Mouse (Mus musculus) neural tube, embryonic 13.5 days (tissue): ENCODE data around the gene Hps5. TPM values are rescaled to one million over a fixed set of nuclear protein-coding genes. Genes with fewer than 3 reads are reported as not detected.

ENCODE experiments used
- ATAC-seq: fragments of 200-750 bp; cut with Nextera tagmentation; 2 replicates; pipeline ENCODE4 v1.8.0; 2017; ENCODE audit warnings: low read depth, mild to moderate bottlenecking, moderate TSS enrichment, moderate library complexity
- H3K27ac ChIP-seq: fragments of 300-500 bp; sonication (generic); replicated peaks from 2 replicates; pipeline ENCODE4 v1.5.1; 2015; ENCODE audit warnings: moderate library complexity, mild to moderate bottlenecking, inconsistent platforms
- H3K27me3 ChIP-seq: fragments of 300-500 bp; sonication (generic); 2 replicates; pipeline ENCODE4 v1.6.1; 2015; ENCODE audit warnings: mild to moderate bottlenecking, inconsistent platforms
- H3K36me3 ChIP-seq: fragments of 300-500 bp; sonication (generic); 2 replicates; pipeline ENCODE4 v1.6.1; 2015; ENCODE audit warnings: mild to moderate bottlenecking, inconsistent platforms
- H3K4me1 ChIP-seq: fragments of 300-500 bp; sonication (generic); replicated peaks from 2 replicates; pipeline ENCODE4 v1.6.1; 2015; ENCODE audit warnings: inconsistent platforms
- H3K4me2 ChIP-seq: fragments of 300-500 bp; sonication (generic); 2 replicates; pipeline ENCODE4 v1.6.1; 2015; ENCODE audit warnings: inconsistent platforms, mild to moderate bottlenecking, moderate library complexity
- H3K4me3 ChIP-seq: fragments of 300-500 bp; sonication (generic); 2 replicates; pipeline ENCODE4 v1.5.1; 2015; ENCODE audit warnings: mild to moderate bottlenecking, inconsistent platforms
- H3K9ac ChIP-seq: fragments of 300-500 bp; sonication (generic); 2 replicates; pipeline ENCODE4 v1.6.1; 2015; ENCODE audit warnings: moderate library complexity, mild to moderate bottlenecking, inconsistent platforms
- H3K9me3 ChIP-seq: fragments of 300-500 bp; sonication (generic); 2 replicates; pipeline ENCODE4 v1.6.1; 2016; ENCODE audit warnings: inconsistent platforms
- WGBS: fragments of 180-500 bp; shearing (Covaris S2); methylation state at CpG from one replicate; pipeline ENCODE4 v1.1.7; 2015; 5-methylcytosine and 5-hydroxymethylcytosine counted together
- polyA plus RNA-seq: library from polyadenylated mRNA; unstranded; fragments of >200 nt; fragmentation: Nextera tagmentation; extraction: Ambion mirVana; gene quantifications from 2 replicates; pipeline ENCODE4 v1.2.1, GENCODE M21; 2015

The Hps5 gene
- polyA plus RNA-seq, 1 experiment from 2014 or later, result 16.4 TPM

- 83% methylated on average over 9 of the region's 9 CpGs for WGBS
- Histone ChIP-seq H3K36me3 (no peaks in the 10 kb centered on the region), H3K4me3 (no peak overlapping the region), H3K9ac (no peak overlapping the region), H3K27me3 (peaks cover 14% of the 10 kb centered on the region), H3K4me2 (no peak overlapping the region), H3K9me3 (no peaks in the 10 kb centered on the region), H3K27ac (no peak overlapping the region), H3K4me1 (no peaks in the 10 kb centered on the region)
- ATAC-seq, result no peak
Observed at GRCm38 (mm10) chr7:46720460-46720859, 75.4 kb downstream of the Hps5 start.

DNA sequence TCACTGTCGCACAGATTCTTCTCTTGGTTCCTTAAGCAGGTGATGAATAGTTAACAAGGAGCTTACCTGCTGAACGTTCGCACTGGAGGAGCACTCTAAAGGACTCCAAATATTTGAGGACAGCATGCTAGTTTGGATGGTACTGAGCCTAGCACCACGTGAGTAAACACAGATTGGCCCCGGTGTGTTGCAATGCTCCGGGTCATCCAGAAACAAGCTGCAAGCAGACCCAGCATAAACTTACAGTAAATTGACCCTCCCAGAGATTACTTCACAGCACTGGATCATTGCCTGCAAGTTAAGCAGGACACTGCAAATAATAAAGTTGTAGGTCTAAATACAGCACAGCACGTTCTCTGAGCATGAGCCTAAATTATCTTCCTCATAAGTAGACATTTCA is 76.3 kb downstream of the Hps5 start:
- H3K27me3 ChIP-seq, result peaks cover 13% of the 10 kb centered on the region
- H3K4me2 ChIP-seq, result no peak overlapping the region
- H3K36me3 ChIP-seq, result no peaks in the 10 kb centered on the region
- H3K9ac ChIP-seq, result no peak overlapping the region
- no peak for ATAC-seq
- no peaks in the 10 kb centered on the region for H3K4me1 ChIP-seq
- WGBS, result 88% methylated on average over 7 of the region's 7 CpGs
- H3K4me3 ChIP-seq, result no peak overlapping the region
- no peaks in the 10 kb centered on the region for H3K9me3 ChIP-seq
- H3K27ac ChIP-seq, result no peak overlapping the region

GRCm38 (mm10) chr7:46718591-46719270 is 77.1 kb downstream of the Hps5 start:
- H3K36me3 ChIP-seq, result no peaks in the 10 kb centered on the region
- no peak overlapping the region for H3K4me3 ChIP-seq
- peaks cover 11% of the 10 kb centered on the region; the same call in 1 of the 2 replicates for H3K27me3 ChIP-seq
- H3K4me1 ChIP-seq, result no peaks in the 10 kb centered on the region
- H3K9me3 ChIP-seq, result no peaks in the 10 kb centered on the region
- ATAC-seq, result no peak
- no peak overlapping the region for H3K27ac ChIP-seq
- H3K4me2 ChIP-seq, result no peak overlapping the region
- no peak overlapping the region for H3K9ac ChIP-seq
- WGBS, result 87% methylated on average over 7 of the region's 7 CpGs

- H3K27me3 ChIP-seq, result peaks cover 11% of the 10 kb centered on the region; the same call in 1 of the 2 replicates
- no peaks in the 10 kb centered on the region for H3K4me1 ChIP-seq
- H3K4me2 ChIP-seq, result no peak overlapping the region
- H3K36me3 ChIP-seq, result no peaks in the 10 kb centered on the region
- WGBS, result 65% methylated on average over 5 of the region's 5 CpGs
- H3K4me3 ChIP-seq, result no peak overlapping the region
- H3K9me3 ChIP-seq, result no peaks in the 10 kb centered on the region
- H3K27ac ChIP-seq, result no peak overlapping the region
- no peak for ATAC-seq
- no peak overlapping the region for H3K9ac ChIP-seq
Observed at GRCm38 (mm10) chr7:46716897-46717296, 79.0 kb downstream of the Hps5 start.

- H3K27me3 ChIP-seq, result peaks cover 5% of the 10 kb centered on the region; the same call in 1 of the 2 replicates
- WGBS, result 92% methylated on average over 5 of the region's 5 CpGs
Observed at GRCm38 (mm10) chr7:46715600-46715999, 80.3 kb downstream of the Hps5 start, which contains the start of gene Saa3. Gene Saa3, minus strand, starts transcription at chr7:46715700.

DNA sequence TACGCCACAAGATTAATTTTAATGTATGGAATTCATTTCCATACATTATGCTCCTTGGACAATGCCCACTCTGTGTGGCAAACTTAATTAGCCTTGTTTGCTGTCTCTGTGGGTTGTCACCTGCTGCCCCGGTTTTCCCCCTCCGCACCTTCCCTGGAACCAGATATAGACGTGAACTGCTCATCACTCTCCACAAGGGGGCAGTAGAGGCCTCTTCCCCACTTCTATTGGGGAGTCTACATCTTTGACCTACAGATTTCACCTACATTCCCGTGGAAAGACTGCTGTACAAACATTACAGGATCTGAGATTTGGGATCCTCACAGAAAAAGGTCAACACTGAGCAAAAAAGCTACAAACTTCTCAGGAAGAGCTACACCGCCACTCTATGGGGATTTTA is 81.3 kb downstream of the Hps5 start:
- WGBS, result 37% methylated on average over 6 of the region's 6 CpGs

More at GRCm38 (mm10) chr7:46715600-46715999, 80.3 kb downstream of the Hps5 start, which contains the start of gene Saa3:
- Histone ChIP-seq H3K9ac (no peak within 1 kb of the TSS), H3K4me3 (no peak within 1 kb of the TSS), H3K27ac (no peak within 1 kb of the TSS), H3K4me2 (no peak within 1 kb of the TSS), H3K36me3 (no peaks in the 10 kb centered on the region), H3K9me3 (no peaks in the 10 kb centered on the region), H3K4me1 (no peaks in the 10 kb centered on the region)
- no peak for ATAC-seq

GRCm38 (mm10) chr7:46712250-46712649 is 83.6 kb downstream of the Hps5 start:
- no peak overlapping the region for H3K4me3 ChIP-seq
- H3K36me3 ChIP-seq, result peaks cover 8% of the 10 kb centered on the region; the same call in 1 of the 2 replicates
- no peak overlapping the region for H3K9ac ChIP-seq
- H3K9me3 ChIP-seq, result no peaks in the 10 kb centered on the region
- ATAC-seq, result no peak
- H3K27ac ChIP-seq, result no peak overlapping the region
- no peak overlapping the region for H3K4me2 ChIP-seq
- WGBS, result 77% methylated on average over 6 of the region's 6 CpGs
- H3K4me1 ChIP-seq, result peaks cover 9% of the 10 kb centered on the region
- no peaks in the 10 kb centered on the region for H3K27me3 ChIP-seq

More for the DNA sequence above, 81.3 kb downstream of the Hps5 start:
- no peaks in the 10 kb centered on the region for H3K36me3 ChIP-seq
- H3K4me2 ChIP-seq, result no peak overlapping the region
- no peak overlapping the region for H3K4me3 ChIP-seq
- no peak for ATAC-seq
- H3K9ac ChIP-seq, result no peak overlapping the region
- peaks cover 3% of the 10 kb centered on the region for H3K4me1 ChIP-seq
- H3K27ac ChIP-seq, result no peak overlapping the region
- H3K9me3 ChIP-seq, result no peaks in the 10 kb centered on the region
- peaks cover 3% of the 10 kb centered on the region; the same call in 1 of the 2 replicates for H3K27me3 ChIP-seq

Other genes with a start within 250 kb of the Hps5 start
- 30.7 and 34.0 TPM in 2 replicates for gene Sergef, start 156.3 kb downstream of the Hps5 start, polyA plus RNA-seq
- gene Tph1, start 123.5 kb downstream of the Hps5 start, polyA plus RNA-seq, result 0.60 and 0.83 TPM in 2 replicates
- 14.8 and 15.2 TPM in 2 replicates for gene Saal1, start 85.4 kb downstream of the Hps5 start, polyA plus RNA-seq
- gene Saa3, start 80.4 kb downstream of the Hps5 start, polyA plus RNA-seq, result 0.21 and 1.3 TPM in 2 replicates
- gene Saa4, start 63.5 kb downstream of the Hps5 start, polyA plus RNA-seq, result not detected in 2 replicates
- gene Saa1, start 53.1 kb downstream of the Hps5 start, polyA plus RNA-seq, result 0.24 and 0.55 TPM in 2 replicates
- 1.1 TPM in 1 of 2 replicates, not detected in the other for gene Saa2, start 44.3 kb downstream of the Hps5 start, polyA plus RNA-seq
- 38.2 and 44.4 TPM in 2 replicates for gene Gtf2h1, start within 50 bp of the Hps5 start, polyA plus RNA-seq
- gene Ldha, start 45.4 kb upstream of the Hps5 start, polyA plus RNA-seq, result 497 and 572 TPM in 2 replicates
- 0.80 TPM in 1 of 2 replicates, not detected in the other for gene Ldhc, start 65.1 kb upstream of the Hps5 start, polyA plus RNA-seq
- 373 and 384 TPM in 2 replicates for gene Tsg101, start 123.9 kb upstream of the Hps5 start, polyA plus RNA-seq
- 5.5 and 7.4 TPM in 2 replicates for gene Uevld, start 162.5 kb upstream of the Hps5 start, polyA plus RNA-seq
- gene Gm9999, start 187.5 kb upstream of the Hps5 start, polyA plus RNA-seq, result not detected in 2 replicates
- 8.3 and 9.6 TPM in 2 replicates for gene Spty2d1, start 212.3 kb upstream of the Hps5 start, polyA plus RNA-seq